ENCODE assay signal across 24 mouse cellular contexts in genomic region chr8:71445096-71445495, GRCm38 (mm10). TPM values are rescaled to one million over a fixed set of nuclear protein-coding genes. Genes with fewer than 3 reads are reported as not detected.
"Had no signal": no experiment of that assay in that cellular context is flagged by ENCODE, and none has a peak within 500 bp of the region (broad histone marks: within the 10 kb centered on the region; RNA-seq: fewer than 3 reads in every experiment).

No protein-coding gene starts in this region.

- H3K27me3 ChIP-seq: intestine, embryonic 15.5 days had no signal

- H3K4me3 ChIP-seq: gastrocnemius, adult 2 months; heart, embryonic 10.5 days; heart, embryonic 12.5 days; hindbrain, embryonic 10.5 days; hindbrain, embryonic 12.5 days; intestine, embryonic 15.5 days; left cerebral cortex, adult 2 months; limb, embryonic 10.5 days; limb, embryonic 12.5 days; liver, embryonic 13.5 days had no signal

- H3K4me1 ChIP-seq: heart, embryonic 10.5 days; heart, embryonic 12.5 days; hindbrain, embryonic 10.5 days; hindbrain, embryonic 12.5 days; intestine, embryonic 15.5 days; liver, embryonic 13.5 days had no signal

- H3K27ac ChIP-seq: gastrocnemius, adult 2 months; heart, embryonic 10.5 days; hindbrain, embryonic 10.5 days; hindbrain, embryonic 12.5 days; hindbrain, embryonic 14.5 days; intestine, embryonic 15.5 days; left cerebral cortex, adult 2 months; limb, embryonic 10.5 days; limb, embryonic 12.5 days; liver, embryonic 13.5 days had no signal

- DNase-seq: gastrocnemius, adult 2 months; gastrocnemius, postnatal 10 days; gastrocnemius, postnatal 25 days; heart, adult 18-20 months; heart, postnatal 10 days; heart, postnatal 4 days; kidney, adult 18-20 months; kidney, adult 8-10 months; kidney, postnatal 10 days; kidney, postnatal 25 days; kidney, postnatal 4 days; layer of hippocampus, adult 9-11 months; liver; liver, embryonic 13.5 days had no signal

- H3K4me2 ChIP-seq: heart, embryonic 12.5 days; hindbrain, embryonic 12.5 days; hindbrain, embryonic 14.5 days; intestine, embryonic 15.5 days; limb, embryonic 12.5 days; liver, embryonic 11.5 days; liver, embryonic 13.5 days had no signal

- H3K36me3 ChIP-seq: heart, embryonic 10.5 days; heart, embryonic 12.5 days; hindbrain, embryonic 10.5 days; hindbrain, embryonic 12.5 days; intestine, embryonic 15.5 days; limb, embryonic 10.5 days; limb, embryonic 12.5 days; liver, embryonic 13.5 days had no signal

- H3K9me3 ChIP-seq: heart, embryonic 10.5 days; heart, embryonic 12.5 days; hindbrain, embryonic 12.5 days; intestine, embryonic 15.5 days; limb, embryonic 10.5 days; limb, embryonic 12.5 days; liver, embryonic 13.5 days had no signal

- H3K9ac ChIP-seq: heart, embryonic 12.5 days; hindbrain, embryonic 12.5 days; hindbrain, embryonic 14.5 days; intestine, embryonic 15.5 days; limb, embryonic 12.5 days; liver, embryonic 13.5 days had no signal

RNA-seq across cellular contexts. Expression of gene Ankle1, which starts 39.3 kb away (rescaled TPM):
- total RNA-seq: gastrocnemius, adult 2 months; heart, adult 18-20 months had no signal
